Mouse (Mus musculus): ENCODE data around the gene Gpd1.

DNA sequence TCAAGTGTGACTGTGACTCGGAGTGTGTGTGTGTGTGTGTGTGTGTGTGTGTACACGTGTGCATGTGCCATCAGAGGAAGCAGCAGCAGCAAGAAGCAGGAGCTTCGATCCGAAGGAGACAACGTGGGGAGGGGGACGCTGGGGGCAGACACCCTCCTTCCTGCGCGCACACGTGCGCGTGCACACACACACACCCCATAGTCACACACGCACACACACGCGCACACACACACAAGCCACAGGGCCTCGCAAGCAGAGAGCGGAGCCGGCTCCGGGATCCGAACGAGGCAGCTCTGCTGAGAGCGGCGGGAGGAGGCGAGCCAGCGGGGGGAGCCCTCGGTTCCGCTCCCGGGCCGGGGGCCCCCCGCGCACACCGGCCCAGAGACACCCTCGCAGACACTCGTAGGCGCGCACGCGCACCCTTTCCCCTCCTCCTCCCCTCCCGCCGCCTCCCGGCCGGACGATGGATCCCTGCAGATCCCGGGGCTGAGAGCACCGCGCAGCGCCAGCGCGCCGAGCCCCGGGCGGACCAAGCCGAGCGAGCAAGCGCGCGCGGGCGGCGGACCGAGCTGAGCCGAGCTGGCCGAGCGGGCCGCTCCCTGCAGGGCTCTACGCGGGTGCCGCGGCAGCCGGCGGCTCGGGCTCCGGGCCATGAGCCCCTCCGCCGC is 47.0 kb upstream of the Gpd1 start, which contains the start of gene Asic1:
- TF ChIP-seq CTCF (IDR thresholded peaks at IDR 0.05; ENCODE audit: low read depth) (no peak), EP300 (IDR thresholded peaks at IDR 0.05; ENCODE audit: low read depth) (no peak)

All from liver, postnatal 0 days (tissue).